14 mouse cellular contexts compared by ENCODE assay signal in genomic region chr17:7929279-7929678, GRCm38 (mm10). TPM values are rescaled to one million over a fixed set of nuclear protein-coding genes. Genes with fewer than 3 reads are reported as not detected.
DNase-seq lines count a peak whose midpoint lies in the region; ATAC-seq and TF ChIP-seq lines count a peak whose summit lies in the region.
"Had no signal": no experiment of that assay in that cellular context is flagged by ENCODE, and none has a peak within 500 bp of the region (broad histone marks: within the 10 kb centered on the region; RNA-seq: fewer than 3 reads in every experiment).

No protein-coding gene starts in this region.

- no peaks in the 10 kb centered on the region for H3K27me3 ChIP-seq in forebrain, postnatal 0 days (ENCODE audit: insufficient read depth, low read length)
- H3K27me3 ChIP-seq in forebrain, embryonic 11.5 days (ENCODE audit: control insufficient read depth, insufficient read depth, low read length), result no peaks in the 10 kb centered on the region
- H3K27me3 ChIP-seq in liver, postnatal 0 days (ENCODE audit: insufficient read depth, low read length), result no peaks in the 10 kb centered on the region
- no peaks in the 10 kb centered on the region for H3K27me3 ChIP-seq in liver, embryonic 11.5 days (replicated peaks; ENCODE audit: control insufficient read depth, insufficient read depth, low read length)
- H3K27me3 ChIP-seq: midbrain, embryonic 13.5 days; stomach, embryonic 15.5 days had no signal

- H3K9ac ChIP-seq in forebrain, postnatal 0 days, result no peak overlapping the region
- H3K9ac ChIP-seq in forebrain, embryonic 11.5 days (ENCODE audit: low read length), result no peak overlapping the region
- H3K9ac ChIP-seq in liver, postnatal 0 days (replicated peaks), result no peak overlapping the region
- no peak overlapping the region for H3K9ac ChIP-seq in liver, embryonic 11.5 days (ENCODE audit: low read depth, low read length)
- H3K9ac ChIP-seq: midbrain, embryonic 13.5 days; stomach, embryonic 15.5 days had no signal

- TF ChIP-seq EP300 in liver, postnatal 0 days (IDR thresholded peaks at IDR 0.05; ENCODE audit: low read depth), result no peak

- no peak for ATAC-seq in forebrain, postnatal 0 days
- ATAC-seq in forebrain, embryonic 11.5 days (replicated peaks; ENCODE audit: low FRiP score), result no peak
- no peak for ATAC-seq in liver, postnatal 0 days
- ATAC-seq in liver, embryonic 11.5 days (replicated peaks; ENCODE audit: low FRiP score), result no peak
- ATAC-seq in megakaryocyte-erythroid progenitor cell, adult 5-6 weeks (replicated peaks; ENCODE audit: low FRiP score, low TSS enrichment, poor library complexity, severe bottlenecking), result 0 out of 2 replicates have a peak, but pooled peaks have one; percentile 55
- ATAC-seq: forebrain, embryonic 14.5 days; midbrain, embryonic 13.5 days had no signal

- H3K4me1 ChIP-seq in forebrain, postnatal 0 days (ENCODE audit: insufficient read depth), result no peaks in the 10 kb centered on the region; the same call in 1 of the 2 replicates
- H3K4me1 ChIP-seq in forebrain, embryonic 11.5 days (replicated peaks; ENCODE audit: control insufficient read depth, insufficient read depth, low read length), result no peaks in the 10 kb centered on the region
- no peaks in the 10 kb centered on the region for H3K4me1 ChIP-seq in liver, postnatal 0 days (ENCODE audit: insufficient read depth)
- no peaks in the 10 kb centered on the region; the same call in 1 of the 2 replicates for H3K4me1 ChIP-seq in liver, embryonic 11.5 days (replicated peaks; ENCODE audit: control insufficient read depth, insufficient read depth, low read length)
- H3K4me1 ChIP-seq: stomach, embryonic 15.5 days had no signal

- no peaks in the 10 kb centered on the region for H3K36me3 ChIP-seq in forebrain, postnatal 0 days (ENCODE audit: insufficient read depth)
- no peaks in the 10 kb centered on the region for H3K36me3 ChIP-seq in forebrain, embryonic 11.5 days (ENCODE audit: control insufficient read depth, insufficient read depth, low read length)
- H3K36me3 ChIP-seq in liver, postnatal 0 days (replicated peaks; ENCODE audit: insufficient read depth, low read length), result no peaks in the 10 kb centered on the region
- H3K36me3 ChIP-seq in liver, embryonic 11.5 days (ENCODE audit: control insufficient read depth, insufficient read depth, low read length), result no peaks in the 10 kb centered on the region
- H3K36me3 ChIP-seq: midbrain, embryonic 13.5 days; stomach, embryonic 15.5 days had no signal

- H3K4me3 ChIP-seq in forebrain, postnatal 0 days (ENCODE audit: low read depth, low read length), result no peak overlapping the region
- no peak overlapping the region for H3K4me3 ChIP-seq in forebrain, embryonic 11.5 days (ENCODE audit: low read depth, low read length)
- no peak overlapping the region for H3K4me3 ChIP-seq in liver, postnatal 0 days (ENCODE audit: low read depth, low read length)
- H3K4me3 ChIP-seq in liver, embryonic 11.5 days (ENCODE audit: low read depth, low read length), result no peak overlapping the region
- H3K4me3 ChIP-seq: midbrain, embryonic 13.5 days; stomach, embryonic 15.5 days had no signal

- TF ChIP-seq CTCF in forebrain, postnatal 0 days (IDR thresholded peaks at IDR 0.05; ENCODE audit: low read depth), result peak; percentile 43; the same call in 1 of the 2 replicates
- TF ChIP-seq CTCF in liver, postnatal 0 days (IDR thresholded peaks at IDR 0.05; ENCODE audit: low read depth), result peak; percentile 42

- WGBS in forebrain, postnatal 0 days, result 35% methylated on average over 8 of the region's 8 CpGs
- WGBS in forebrain, embryonic 11.5 days, result 25% methylated on average over 8 of the region's 8 CpGs
- 62% methylated on average over 8 of the region's 8 CpGs for WGBS in liver, postnatal 0 days (ENCODE audit: insufficient replicate concordance)
- WGBS in liver, embryonic 11.5 days, result 35% methylated on average over 8 of the region's 8 CpGs

- H3K4me2 ChIP-seq in forebrain, postnatal 0 days (ENCODE audit: low read depth), result no peak overlapping the region
- no peak overlapping the region for H3K4me2 ChIP-seq in forebrain, embryonic 11.5 days (ENCODE audit: low read depth, low read length, severe bottlenecking)
- H3K4me2 ChIP-seq in liver, postnatal 0 days (ENCODE audit: low read depth, low read length), result no peak overlapping the region
- no peak overlapping the region for H3K4me2 ChIP-seq in liver, embryonic 11.5 days
- H3K4me2 ChIP-seq: midbrain, embryonic 13.5 days; stomach, embryonic 15.5 days had no signal

- DNase-seq in forebrain, postnatal 0 days, result no peak
- DNase-seq in forebrain, embryonic 11.5 days (ENCODE audit: low spot score), result no peak
- no peak for DNase-seq in liver, postnatal 0 days
- no peak for DNase-seq in liver, embryonic 11.5 days (ENCODE audit: low spot score)
- DNase-seq in ES-CJ7 (ENCODE audit: low read depth, low spot score), result peak; percentile 83
- no peak for DNase-seq in adrenal gland, postnatal 4 days (ENCODE audit: low spot score in 2 of 2)
- DNase-seq in layer of hippocampus, postnatal 10 days (ENCODE audit: low spot score in 2 of 2), result no peak
- DNase-seq: cerebellum, adult 2 months; heart, postnatal 4 days; right cerebral cortex, postnatal 25 days had no signal

- H3K9me3 ChIP-seq in forebrain, postnatal 0 days (ENCODE audit: low read length), result no peaks in the 10 kb centered on the region
- no peaks in the 10 kb centered on the region for H3K9me3 ChIP-seq in forebrain, embryonic 11.5 days (ENCODE audit: control insufficient read depth, low read length)
- H3K9me3 ChIP-seq in liver, postnatal 0 days (ENCODE audit: low read length), result no peaks in the 10 kb centered on the region
- no peaks in the 10 kb centered on the region for H3K9me3 ChIP-seq in liver, embryonic 11.5 days (ENCODE audit: control insufficient read depth, low read length)
- H3K9me3 ChIP-seq: midbrain, embryonic 13.5 days; stomach, embryonic 15.5 days had no signal

- no peak overlapping the region for H3K27ac ChIP-seq in forebrain, postnatal 0 days (ENCODE audit: low read depth, low read length)
- H3K27ac ChIP-seq in forebrain, embryonic 11.5 days (ENCODE audit: low read depth, low read length), result no peak overlapping the region
- H3K27ac ChIP-seq in liver, postnatal 0 days (ENCODE audit: low read depth), result no peak overlapping the region
- H3K27ac ChIP-seq in liver, embryonic 11.5 days (ENCODE audit: low read depth, low read length), result no peak overlapping the region
- H3K27ac ChIP-seq: midbrain, embryonic 13.5 days; stomach, embryonic 15.5 days had no signal

RNA-seq across cellular contexts. Expression of gene Tagap, which starts 3.5 kb away (rescaled TPM):
- 0.23 and 0.62 TPM in 2 replicates for total RNA-seq in forebrain, postnatal 0 days (2014; rRNA removed)
- 0.28 and 0.47 TPM in 2 replicates for polyA plus RNA-seq in forebrain, postnatal 0 days (2015; fragmentation: Nextera tagmentation; extraction: Ambion mirVana)
- 0.47 TPM in 1 of 2 replicates, not detected in the other for polyA plus RNA-seq in forebrain, embryonic 11.5 days (2014; fragmentation: Nextera tagmentation; extraction: Ambion mirVana)
- polyA plus RNA-seq in liver, postnatal 0 days (2015; fragmentation: Nextera tagmentation; extraction: Ambion mirVana), result 1.5 TPM in 2 replicates
- polyA plus RNA-seq in liver, embryonic 11.5 days (2014; fragmentation: Nextera tagmentation; extraction: Ambion mirVana), result 0.48 and 0.53 TPM in 2 replicates
- total RNA-seq in megakaryocyte-erythroid progenitor cell, adult 5-6 weeks (2014; fragmentation: Nextera tagmentation), result 6.7 TPM in 1 of 2 replicates, not detected in the other
- 1.8 and 4.0 TPM in 2 replicates for total RNA-seq in megakaryocyte-erythroid progenitor cell, adult 5-6 weeks (2017)
- total RNA-seq in adrenal gland, postnatal 4 days (2021), result 1 to 10 TPM; 5.2 to 5.4 TPM
- total RNA-seq in layer of hippocampus, postnatal 10 days (2021), result 1 to 10 TPM; 4.8 to 5.4 TPM

RNA-seq across cellular contexts. Expression of gene Rsph3a, which starts 16.1 kb away (rescaled TPM):
- total RNA-seq in forebrain, postnatal 0 days (2014; rRNA removed), result 21.3 and 21.5 TPM in 2 replicates
- 56.9 and 63.6 TPM in 2 replicates for polyA plus RNA-seq in forebrain, postnatal 0 days (2015; fragmentation: Nextera tagmentation; extraction: Ambion mirVana)
- polyA plus RNA-seq in forebrain, embryonic 11.5 days (2014; fragmentation: Nextera tagmentation; extraction: Ambion mirVana), result 61.0 and 69.4 TPM in 2 replicates
- 16.0 and 16.2 TPM in 2 replicates for polyA plus RNA-seq in liver, postnatal 0 days (2015; fragmentation: Nextera tagmentation; extraction: Ambion mirVana)
- 31.7 and 34.5 TPM in 2 replicates for polyA plus RNA-seq in liver, embryonic 11.5 days (2014; fragmentation: Nextera tagmentation; extraction: Ambion mirVana)
- total RNA-seq in megakaryocyte-erythroid progenitor cell, adult 5-6 weeks (2014; fragmentation: Nextera tagmentation), result 43.0 and 50.2 TPM in 2 replicates
- total RNA-seq in megakaryocyte-erythroid progenitor cell, adult 5-6 weeks (2017), result 59.1 and 67.3 TPM in 2 replicates
- total RNA-seq in adrenal gland, postnatal 4 days (2021), result 10 to 100 TPM; 41.7 to 44.3 TPM
- total RNA-seq in layer of hippocampus, postnatal 10 days (2021), result 10 to 100 TPM; 33.2 to 35.0 TPM
